ENCODE assay signal across 25 mouse cellular contexts in the genomic region with DNA sequence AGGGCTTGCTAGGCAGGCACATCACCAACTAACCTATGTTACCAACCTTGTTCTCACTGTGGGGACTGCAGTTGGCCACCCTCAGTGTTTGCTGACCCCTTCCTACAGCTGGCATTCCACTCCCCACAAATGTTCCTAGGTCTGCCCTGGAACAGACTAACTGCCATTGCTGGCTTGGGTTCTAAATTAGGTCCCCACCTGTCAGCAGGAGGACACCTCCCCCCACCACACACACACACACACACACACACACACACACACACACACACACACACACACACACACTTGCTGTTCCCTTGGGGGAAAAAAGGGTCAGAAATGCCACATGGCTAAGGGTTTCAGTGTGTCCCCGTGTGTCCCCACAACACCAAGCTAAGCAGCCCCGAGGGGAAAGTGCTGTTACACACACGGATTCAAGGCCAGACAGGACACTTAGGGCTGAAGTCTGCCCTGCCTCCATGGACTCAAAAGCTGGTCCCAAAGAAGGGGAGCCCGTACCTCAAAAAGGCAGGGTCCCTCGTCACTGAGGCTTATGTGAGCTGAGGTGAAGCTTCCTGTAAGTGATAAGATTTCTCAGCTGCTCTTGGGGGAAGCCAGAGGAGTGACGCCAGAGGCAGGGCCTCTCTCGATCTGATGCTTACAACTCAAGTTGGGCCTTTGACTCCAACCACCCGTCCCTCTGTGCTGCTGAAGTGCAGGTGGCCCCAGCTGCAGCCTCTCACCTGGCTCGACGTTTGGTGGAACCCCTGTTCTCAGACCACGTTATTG.
DNase-seq lines count a peak whose midpoint lies in the region; ATAC-seq lines count a peak whose summit lies in the region.
"Had no signal": no experiment of that assay in that cellular context is flagged by ENCODE, and none has a peak within 500 bp of the region (broad histone marks: within the 10 kb centered on the region; RNA-seq: fewer than 3 reads in every experiment).

No protein-coding gene starts in this region.

- peak overlapping the region; percentile 15; the same call in 1 of the 2 replicates for H3K27ac ChIP-seq in limb, embryonic 13.5 days
- H3K27ac ChIP-seq in intestine, embryonic 16.5 days (ENCODE audit: low read length): no peak overlapping the region
- H3K27ac ChIP-seq: forebrain, embryonic 10.5 days; forebrain, embryonic 13.5 days; heart, adult 2 months; heart, embryonic 10.5 days; heart, embryonic 13.5 days; hindbrain, embryonic 12.5 days; hindbrain, embryonic 15.5 days had no signal

- H3K27me3 ChIP-seq in limb, embryonic 13.5 days: no peaks in the 10 kb centered on the region
- H3K27me3 ChIP-seq in intestine, embryonic 16.5 days (replicated peaks; ENCODE audit: control insufficient read depth, insufficient read depth, low read length): no peaks in the 10 kb centered on the region
- H3K27me3 ChIP-seq: CH12.LX; forebrain, embryonic 13.5 days; hindbrain, embryonic 12.5 days; hindbrain, embryonic 15.5 days had no signal

- H3K36me3 ChIP-seq in limb, embryonic 13.5 days: peaks cover 2% of the 10 kb centered on the region; the same call in 1 of the 2 replicates
- no peaks in the 10 kb centered on the region for H3K36me3 ChIP-seq in intestine, embryonic 16.5 days (ENCODE audit: control insufficient read depth, insufficient read depth, low read length)
- H3K36me3 ChIP-seq: forebrain, embryonic 10.5 days; G1E; hindbrain, embryonic 12.5 days; hindbrain, embryonic 15.5 days had no signal

- no peak for ATAC-seq in limb, embryonic 13.5 days (ENCODE audit: low FRiP score, low read depth)
- ATAC-seq in intestine, embryonic 16.5 days: no peak
- no peak for ATAC-seq in granulocyte monocyte progenitor cell, adult 5-6 weeks (replicated peaks; ENCODE audit: poor library complexity, severe bottlenecking)
- ATAC-seq: forebrain, embryonic 13.5 days; forebrain, embryonic 16.5 days; Patski had no signal

- no peak overlapping the region for H3K4me2 ChIP-seq in limb, embryonic 13.5 days (replicated peaks)
- H3K4me2 ChIP-seq in intestine, embryonic 16.5 days (ENCODE audit: low read depth, low read length): no peak overlapping the region
- H3K4me2 ChIP-seq: forebrain, embryonic 13.5 days; heart, embryonic 13.5 days; hindbrain, embryonic 12.5 days; hindbrain, embryonic 15.5 days had no signal

- no peak overlapping the region for H3K4me3 ChIP-seq in limb, embryonic 13.5 days
- no peak overlapping the region for H3K4me3 ChIP-seq in intestine, embryonic 16.5 days (ENCODE audit: low read length)
- H3K4me3 ChIP-seq: forebrain, embryonic 10.5 days; forebrain, embryonic 13.5 days; heart, adult 2 months; heart, embryonic 10.5 days; heart, embryonic 13.5 days; hindbrain, embryonic 12.5 days; hindbrain, embryonic 15.5 days had no signal

- 71% methylated on average over 11 of the region's 11 CpGs for WGBS in limb, embryonic 13.5 days
- 75% methylated on average over 11 of the region's 11 CpGs for WGBS in intestine, embryonic 16.5 days

- H3K4me1 ChIP-seq in limb, embryonic 13.5 days: 0 out of 2 replicates have a peak, but pooled peaks cover 6% of the 10 kb centered on the region
- peaks cover 7% of the 10 kb centered on the region; the same call in 1 of the 2 replicates for H3K4me1 ChIP-seq in intestine, embryonic 16.5 days (ENCODE audit: control insufficient read depth, insufficient read depth, low read length)
- H3K4me1 ChIP-seq: forebrain, embryonic 10.5 days; forebrain, embryonic 13.5 days; heart, embryonic 10.5 days; hindbrain, embryonic 12.5 days; hindbrain, embryonic 15.5 days had no signal

- no peak overlapping the region for H3K9ac ChIP-seq in limb, embryonic 13.5 days
- no peak overlapping the region for H3K9ac ChIP-seq in intestine, embryonic 16.5 days (ENCODE audit: low read depth, low read length)
- H3K9ac ChIP-seq: forebrain, embryonic 13.5 days; heart, embryonic 13.5 days; hindbrain, embryonic 12.5 days; hindbrain, embryonic 15.5 days had no signal

- H3K9me3 ChIP-seq in limb, embryonic 13.5 days: no peaks in the 10 kb centered on the region
- no peaks in the 10 kb centered on the region for H3K9me3 ChIP-seq in intestine, embryonic 16.5 days (ENCODE audit: control insufficient read depth, low read length)
- H3K9me3 ChIP-seq: forebrain, embryonic 10.5 days; forebrain, embryonic 13.5 days; heart, embryonic 10.5 days; heart, embryonic 13.5 days; hindbrain, embryonic 12.5 days; hindbrain, embryonic 15.5 days had no signal

- peak; percentile 67 for DNase-seq in induced T-regulatory cell, adult 2 months (ENCODE audit: low read depth)
- DNase-seq in thymus, postnatal 0 days (ENCODE audit: low spot score): peak; percentile 84
- peak; percentile 53 for DNase-seq in thymus, postnatal 4 days
- DNase-seq in B cell, adult 2 months: no peak
- DNase-seq: adrenal gland, postnatal 10 days; adrenal gland, postnatal 36 days; cerebellum, adult 18-20 months; cerebellum, adult 9-10 months; cerebellum, postnatal 14 days; gastrocnemius, postnatal 10 days; heart, adult 2 months; heart, postnatal 14 days had no signal

Comparison
In these comparisons a context has a peak if more than half of its experiments do, and no peak if none do; other contexts are left out.
1. DNase-seq: peak in induced T-regulatory cell, adult 2 months (single experiment), thymus, postnatal 0 days (single experiment) and thymus, postnatal 4 days (single experiment); none in B cell, adult 2 months (0 of 2).